Mouse (Mus musculus) liver (tissue): Measurements from ENCODE around the gene Zfp335.

Experiments used
- DNase-seq: peaks from one replicate; pipeline ENCODE4 v3.0.0-alpha.2; 2020; ENCODE audit warnings: mixed read lengths

Zfp335 gene

GRCm38 (mm10) chr2:164911086-164912048, at the start of gene Zfp335:
TSS of gene Zfp335 (minus strand) at chr2:164911757.
- peak; percentile 95 for DNase-seq

- peak; percentile 63 for DNase-seq
Measured at GRCm38 (mm10) chr2:164960716-164961441, 49.3 kb upstream of the Zfp335 start, which contains the start of gene Slc12a5. TSS of gene Slc12a5 (plus strand) at chr2:164960802.

GRCm38 (mm10) chr2:164957548-164958315, 46.2 kb upstream of the Zfp335 start:
- DNase-seq = no peak

- no peak for DNase-seq
Measured at GRCm38 (mm10) chr2:164956195-164956594, 44.6 kb upstream of the Zfp335 start.

- no peak for DNase-seq
Measured at GRCm38 (mm10) chr2:164955725-164956124, 44.2 kb upstream of the Zfp335 start.

GRCm38 (mm10) chr2:164953224-164953623, 41.7 kb upstream of the Zfp335 start:
- peak; percentile 80 for DNase-seq

GRCm38 (mm10) chr2:164952448-164952847, 40.9 kb upstream of the Zfp335 start:
- DNase-seq = peak; percentile 32

GRCm38 (mm10) chr2:164951745-164952144, 40.2 kb upstream of the Zfp335 start:
- no peak for DNase-seq

GRCm38 (mm10) chr2:164950501-164950900, 38.9 kb upstream of the Zfp335 start:
- no peak for DNase-seq

- DNase-seq = no peak
Measured at GRCm38 (mm10) chr2:164948962-164949361, 37.4 kb upstream of the Zfp335 start.

GRCm38 (mm10) chr2:164947930-164948329, 36.4 kb upstream of the Zfp335 start:
- DNase-seq = no peak

GRCm38 (mm10) chr2:164947506-164947905, 35.9 kb upstream of the Zfp335 start:
- no peak for DNase-seq

GRCm38 (mm10) chr2:164942692-164943290, 31.2 kb upstream of the Zfp335 start:
- peak; percentile 50 for DNase-seq

- no peak for DNase-seq
Measured at GRCm38 (mm10) chr2:164940140-164940830, 28.7 kb upstream of the Zfp335 start, which contains the start of gene Mmp9. TSS of gene Mmp9 (plus strand) at chr2:164940780.

- DNase-seq = no peak
Measured at GRCm38 (mm10) chr2:164939106-164939505, 27.5 kb upstream of the Zfp335 start.

- peak; percentile 53 for DNase-seq
Measured at GRCm38 (mm10) chr2:164938146-164939091, 26.9 kb upstream of the Zfp335 start.

- DNase-seq = no peak
Measured at GRCm38 (mm10) chr2:164935991-164936390, 24.4 kb upstream of the Zfp335 start.

- no peak for DNase-seq
Measured at GRCm38 (mm10) chr2:164933534-164933933, 22.0 kb upstream of the Zfp335 start.

GRCm38 (mm10) chr2:164930706-164931581, 19.4 kb upstream of the Zfp335 start:
- DNase-seq = no peak
